Mouse (Mus musculus) megakaryocyte, embryonic 14.5 days (primary cell): ENCODE data around the gene Ahcyl2. TPM values are rescaled to one million over a fixed set of nuclear protein-coding genes. Genes with fewer than 3 reads are reported as not detected.

ENCODE experiments used
- H3K27me3 ChIP-seq: replicated peaks from 2 replicates; pipeline ENCODE3; 2012; ENCODE audit warnings: inconsistent platforms
- H3K36me3 ChIP-seq: replicated peaks from 2 replicates; pipeline ENCODE3; 2012; ENCODE audit warnings: low read length, inconsistent platforms, mixed read lengths
- H3K4me1 ChIP-seq: 2 replicates; pipeline ENCODE4 v1.6.1; 2012; ENCODE audit warnings: inconsistent platforms
- H3K4me3 ChIP-seq: replicated peaks from 2 replicates; pipeline ENCODE3; 2012; ENCODE audit warnings: moderate library complexity, mild to moderate bottlenecking, inconsistent platforms
- H3K9me3 ChIP-seq: 2 replicates; pipeline ENCODE4 v1.6.1; 2012; ENCODE audit warnings: inconsistent platforms
- FLI1 ChIP-seq: IDR thresholded peaks from 2 replicates; pipeline ENCODE4 v1.6.1; 2012; ENCODE audit warnings: low read length, inconsistent platforms, mixed read lengths
- GATA1 ChIP-seq: IDR thresholded peaks from 3 replicates; pipeline ENCODE4 v1.6.1; 2012; ENCODE audit warnings: mixed read lengths, low read length, inconsistent platforms, borderline replicate concordance
- polyA plus RNA-seq: library from polyadenylated mRNA; stranded (reverse); fragments of >175 nt; gene quantifications from 2 replicates; pipeline ENCODE4 v1.2.3, GENCODE M21; 2012; ENCODE audit warnings: low replicate concordance; ENCODE audit not compliant: insufficient read depth

The Ahcyl2 gene
- polyA plus RNA-seq, 1 experiment: 3.1 TPM

- TF ChIP-seq FLI1 (no peak), GATA1 (no peak)
- peaks cover 11% of the 10 kb centered on the region; the same call in 1 of the 2 replicates for H3K4me1 ChIP-seq
- no peaks in the 10 kb centered on the region for H3K9me3 ChIP-seq
- H3K27me3 ChIP-seq: peaks cover 2% of the 10 kb centered on the region
- H3K36me3 ChIP-seq: no peaks in the 10 kb centered on the region
- no peak overlapping the region for H3K4me3 ChIP-seq
Observed at GRCm38 (mm10) chr6:29827291-29828242, 59.8 kb downstream of the Ahcyl2 start.

- peaks cover 11% of the 10 kb centered on the region for H3K4me1 ChIP-seq
- H3K27me3 ChIP-seq: peaks cover 2% of the 10 kb centered on the region
- TF ChIP-seq FLI1 (no peak), GATA1 (no peak)
- H3K9me3 ChIP-seq: no peaks in the 10 kb centered on the region
- no peak overlapping the region for H3K4me3 ChIP-seq
- H3K36me3 ChIP-seq: no peaks in the 10 kb centered on the region
Observed at GRCm38 (mm10) chr6:29828574-29829234, 60.9 kb downstream of the Ahcyl2 start.

GRCm38 (mm10) chr6:29832356-29832755 lies 64.5 kb downstream of the Ahcyl2 start:
- H3K4me3 ChIP-seq: no peak overlapping the region
- H3K36me3 ChIP-seq: no peaks in the 10 kb centered on the region
- H3K27me3 ChIP-seq: peaks cover 2% of the 10 kb centered on the region
- TF ChIP-seq FLI1 (no peak), GATA1 (no peak)
- peaks cover 7% of the 10 kb centered on the region for H3K9me3 ChIP-seq
- peaks cover 10% of the 10 kb centered on the region for H3K4me1 ChIP-seq

GRCm38 (mm10) chr6:29833117-29833516 lies 65.3 kb downstream of the Ahcyl2 start:
- no peak for TF ChIP-seq FLI1
- no peak for TF ChIP-seq GATA1
- H3K36me3 ChIP-seq: no peaks in the 10 kb centered on the region
- peaks cover 3% of the 10 kb centered on the region; the same call in 1 of the 2 replicates for H3K4me1 ChIP-seq
- peaks cover 8% of the 10 kb centered on the region for H3K9me3 ChIP-seq
- H3K27me3 ChIP-seq: peaks cover 2% of the 10 kb centered on the region
- no peak overlapping the region for H3K4me3 ChIP-seq

GRCm38 (mm10) chr6:29833568-29834255 lies 65.9 kb downstream of the Ahcyl2 start:
- H3K4me3 ChIP-seq: no peak overlapping the region
- peaks cover 2% of the 10 kb centered on the region for H3K27me3 ChIP-seq
- H3K4me1 ChIP-seq: peaks cover 3% of the 10 kb centered on the region; the same call in 1 of the 2 replicates
- H3K36me3 ChIP-seq: no peaks in the 10 kb centered on the region
- TF ChIP-seq FLI1 (no peak), GATA1 (no peak)
- H3K9me3 ChIP-seq: peaks cover 8% of the 10 kb centered on the region

- no peaks in the 10 kb centered on the region for H3K36me3 ChIP-seq
- no peak overlapping the region for H3K4me3 ChIP-seq
- no peaks in the 10 kb centered on the region; the same call in 1 of the 2 replicates for H3K4me1 ChIP-seq
- peaks cover 2% of the 10 kb centered on the region for H3K27me3 ChIP-seq
- H3K9me3 ChIP-seq: peaks cover 8% of the 10 kb centered on the region
- TF ChIP-seq GATA1: no peak
- TF ChIP-seq FLI1: no peak
Observed at GRCm38 (mm10) chr6:29835543-29836177, 67.8 kb downstream of the Ahcyl2 start.

- Histone ChIP-seq H3K4me1 (no peaks in the 10 kb centered on the region; the same call in 1 of the 2 replicates), H3K36me3 (no peaks in the 10 kb centered on the region), H3K9me3 (peaks cover 8% of the 10 kb centered on the region), H3K27me3 (no peaks in the 10 kb centered on the region), H3K4me3 (no peak overlapping the region)
- TF ChIP-seq FLI1 (no peak), GATA1 (no peak)
Observed at GRCm38 (mm10) chr6:29837579-29837978, 69.8 kb downstream of the Ahcyl2 start.

- no peaks in the 10 kb centered on the region for H3K4me1 ChIP-seq
- no peak for TF ChIP-seq FLI1
- H3K27me3 ChIP-seq: no peaks in the 10 kb centered on the region
- H3K4me3 ChIP-seq: no peak overlapping the region
- no peaks in the 10 kb centered on the region for H3K36me3 ChIP-seq
- peaks cover 8% of the 10 kb centered on the region for H3K9me3 ChIP-seq
Observed at GRCm38 (mm10) chr6:29838531-29838930, 70.7 kb downstream of the Ahcyl2 start.

- no peaks in the 10 kb centered on the region for H3K27me3 ChIP-seq
- no peaks in the 10 kb centered on the region for H3K36me3 ChIP-seq
- TF ChIP-seq FLI1: no peak
- no peak for TF ChIP-seq GATA1
- H3K4me1 ChIP-seq: no peaks in the 10 kb centered on the region
- H3K4me3 ChIP-seq: no peak overlapping the region
- H3K9me3 ChIP-seq: peaks cover 8% of the 10 kb centered on the region
Observed at GRCm38 (mm10) chr6:29840008-29840407, 72.2 kb downstream of the Ahcyl2 start.
